Mouse (Mus musculus): ENCODE measurements at regions not wholly inside any gene's neighbourhood (a gene's known extent, or its start where the extent isn't known, plus 50 kb on each side); places are given as distances from the start of the nearest gene placed in this dataset.

DNA sequence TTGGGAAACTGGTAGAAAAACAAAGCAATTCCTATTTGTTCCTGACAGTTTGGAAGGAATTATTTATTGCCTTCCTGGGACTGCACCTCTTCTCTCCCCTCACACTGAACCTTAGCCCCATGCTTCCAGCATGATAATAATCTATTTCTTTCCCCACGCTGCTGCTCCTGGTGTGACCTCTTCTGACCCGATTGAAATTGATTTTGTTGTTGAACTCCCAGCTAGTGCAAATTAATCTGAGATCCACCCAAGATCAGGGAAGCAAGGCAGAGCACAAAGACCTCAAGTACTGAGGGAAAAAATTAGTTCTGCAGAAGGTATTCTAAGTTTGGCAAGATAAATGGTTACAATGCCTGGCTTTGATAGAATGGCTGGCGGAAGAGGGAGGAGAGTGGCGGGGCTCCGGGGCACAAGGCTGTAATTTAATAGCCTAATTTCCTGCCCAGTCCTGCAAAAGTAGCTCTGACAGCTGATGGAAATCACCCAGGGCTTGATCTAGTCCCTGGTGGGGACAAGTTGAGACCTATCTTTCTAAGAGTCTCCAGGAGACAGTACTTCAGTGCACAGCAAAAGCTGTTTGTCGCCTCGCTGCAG, 604.6 kb upstream of the Sox11 start:
- TF ChIP-seq POLR2A (IDR thresholded peaks at IDR 0.05; ENCODE audit: borderline replicate concordance, control insufficient read depth, low read depth, low read length): no peak
- no peak for TF ChIP-seq CTCF (IDR thresholded peaks at IDR 0.05; ENCODE audit: control insufficient read depth, insufficient read depth, low read length)

All from bone marrow, adult 2 months (tissue).